Mouse (Mus musculus) forebrain, postnatal 0 days (tissue): Measurements from ENCODE around the gene Maneal. TPM values are rescaled to one million over a fixed set of nuclear protein-coding genes. Genes with fewer than 3 reads are reported as not detected.

Experiments
- ATAC-seq: fragments of 200-750 bp; cut with Nextera tagmentation; 2 replicates; pipeline ENCODE4 v1.8.0; 2017; ENCODE audit warnings: mild to moderate bottlenecking, moderate library complexity
- DNase-seq: peaks from one replicate; pipeline ENCODE4 v3.0.0-alpha.2; 2015
- H3K27ac ChIP-seq: fragments of 300-500 bp; sonication (generic); 2 replicates; pipeline ENCODE4 v1.5.1; 2014; ENCODE audit warnings: low read depth, mild to moderate bottlenecking, antibody characterized with exemption, low read length, moderate library complexity, mixed read lengths
- H3K27me3 ChIP-seq: fragments of 300-500 bp; sonication (generic); 2 replicates; pipeline ENCODE4 v1.6.1; 2014; ENCODE audit warnings: mild to moderate bottlenecking, low read length, mixed read lengths; ENCODE audit not compliant: insufficient read depth
- H3K36me3 ChIP-seq: fragments of 300-500 bp; sonication (generic); 2 replicates; pipeline ENCODE4 v1.6.1; 2014; ENCODE audit warnings: mild to moderate bottlenecking, moderate library complexity; ENCODE audit not compliant: insufficient read depth
- H3K4me1 ChIP-seq: fragments of 300-500 bp; sonication (generic); 2 replicates; pipeline ENCODE4 v1.6.1; 2014; ENCODE audit warnings: antibody characterized with exemption; ENCODE audit not compliant: insufficient read depth
- H3K4me2 ChIP-seq: fragments of 300-500 bp; sonication (generic); 2 replicates; pipeline ENCODE4 v1.6.1; 2014; ENCODE audit warnings: low read depth, mild to moderate bottlenecking, moderate library complexity
- H3K4me3 ChIP-seq: fragments of 300-500 bp; sonication (generic); 2 replicates; pipeline ENCODE4 v1.5.1; 2014; ENCODE audit warnings: low read depth, low read length, mixed read lengths
- H3K9ac ChIP-seq: fragments of 300-500 bp; sonication (generic); 2 replicates; pipeline ENCODE4 v1.6.1; 2014; ENCODE audit warnings: mild to moderate bottlenecking
- H3K9me3 ChIP-seq: fragments of 300-500 bp; sonication (generic); 2 replicates; pipeline ENCODE4 v1.6.1; 2016; ENCODE audit warnings: low read length
- CTCF ChIP-seq: sonication (generic); IDR thresholded peaks from 2 replicates; pipeline ENCODE4 v1.5.1; 2016; ENCODE audit warnings: antibody characterized with exemption, control low read depth, low read depth
- whole genome bisulfite sequencing: fragments of 180-500 bp; shearing (Covaris S2); extraction: QIAGEN DNeasy Blood & Tissue Kit; methylation state at CpG from one replicate; pipeline ENCODE4 v1.1.7; 2014; 5-methylcytosine and 5-hydroxymethylcytosine counted together
- polyA plus RNA-seq: library from polyadenylated mRNA; unstranded; fragments of >200 nt; fragmentation: Nextera tagmentation; extraction: Ambion mirVana; gene quantifications from 2 replicates; pipeline ENCODE4 v1.2.1, GENCODE M21; 2015
- total RNA-seq: library from RNA; depleted of rRNA; stranded (reverse); fragments of >200 nt; gene quantifications from 2 replicates; pipeline ENCODE4 v1.2.3, GENCODE M21; 2014; rRNA removed

Gene Maneal
- total and polyA plus RNA-seq, 2 experiments from 2014 or later = 9.4 to 41.7 TPM

- H3K4me1 ChIP-seq = no peaks in the 10 kb centered on the region
- WGBS = 79% methylated on average over 9 of the region's 9 CpGs
- no peak overlapping the region for H3K27ac ChIP-seq
- no peak overlapping the region for H3K9ac ChIP-seq
- ATAC-seq (no peak), DNase-seq (no peak)
- H3K4me3 ChIP-seq = no peak overlapping the region
- no peaks in the 10 kb centered on the region for H3K9me3 ChIP-seq
- no peak for TF ChIP-seq CTCF
- no peaks in the 10 kb centered on the region for H3K27me3 ChIP-seq
- H3K36me3 ChIP-seq = peaks cover 32% of the 10 kb centered on the region
- H3K4me2 ChIP-seq = no peak overlapping the region
These were observed 52.7 kb downstream of the Maneal start for GRCm38 (mm10) chr4:124809136-124809883.

- Histone ChIP-seq H3K27ac (no peak overlapping the region), H3K9ac (no peak overlapping the region), H3K4me3 (no peak overlapping the region), H3K9me3 (no peaks in the 10 kb centered on the region), H3K4me1 (peaks cover 3% of the 10 kb centered on the region; the same call in 1 of the 2 replicates), H3K36me3 (peaks cover 31% of the 10 kb centered on the region), H3K27me3 (no peaks in the 10 kb centered on the region), H3K4me2 (no peak overlapping the region)
- ATAC-seq (no peak), DNase-seq (no peak)
- 85% methylated on average over 5 of the region's 5 CpGs for WGBS
- TF ChIP-seq CTCF = no peak
These were observed 53.5 kb downstream of the Maneal start for GRCm38 (mm10) chr4:124808511-124808910.

Other genes with a start within 250 kb of the Maneal start
- gene Pou3f1, start 205.4 kb downstream of the Maneal start, total RNA-seq = 19.7 and 30.5 TPM in 2 replicates
- 20.2 and 31.1 TPM in 2 replicates for gene Pou3f1, start 205.4 kb downstream of the Maneal start, polyA plus RNA-seq
- gene Utp11, start 168.6 kb downstream of the Maneal start, total RNA-seq = 14.2 and 16.2 TPM in 2 replicates
- 30.9 and 33.0 TPM in 2 replicates for gene Utp11, start 168.6 kb downstream of the Maneal start, polyA plus RNA-seq
- gene Fhl3, start 161.5 kb downstream of the Maneal start, total RNA-seq = 2.5 and 3.0 TPM in 2 replicates
- 1.4 and 2.0 TPM in 2 replicates for gene Fhl3, start 161.5 kb downstream of the Maneal start, polyA plus RNA-seq
- 46.3 and 54.4 TPM in 2 replicates for gene Sf3a3, start 147.4 kb downstream of the Maneal start, total RNA-seq
- gene Sf3a3, start 147.4 kb downstream of the Maneal start, polyA plus RNA-seq = 68.3 and 84.1 TPM in 2 replicates
- 17.9 and 21.7 TPM in 2 replicates for gene Inpp5b, start 120.3 kb downstream of the Maneal start, total RNA-seq
- gene Inpp5b, start 120.3 kb downstream of the Maneal start, polyA plus RNA-seq = 8.0 and 11.2 TPM in 2 replicates
- gene Mtf1, start 60.1 kb downstream of the Maneal start, total RNA-seq = 12.1 and 15.6 TPM in 2 replicates
- 24.4 and 30.7 TPM in 2 replicates for gene Mtf1, start 60.1 kb downstream of the Maneal start, polyA plus RNA-seq
- gene Yrdc, start 11.5 kb downstream of the Maneal start, total RNA-seq = 81.7 and 82.2 TPM in 2 replicates
- 67.3 and 70.5 TPM in 2 replicates for gene Yrdc, start 11.5 kb downstream of the Maneal start, polyA plus RNA-seq
- 144 and 167 TPM in 2 replicates for gene 1110065P20Rik, start 11.0 kb downstream of the Maneal start, total RNA-seq
- gene 1110065P20Rik, start 11.0 kb downstream of the Maneal start, polyA plus RNA-seq = 141 and 162 TPM in 2 replicates
- gene Epha10, start 18.7 kb upstream of the Maneal start, total RNA-seq = 9.6 and 10.2 TPM in 2 replicates
- 2.0 and 4.0 TPM in 2 replicates for gene Epha10, start 18.7 kb upstream of the Maneal start, polyA plus RNA-seq
- 12.4 and 36.1 TPM in 2 replicates for gene 9930104L06Rik, start 74.9 kb upstream of the Maneal start, total RNA-seq
- 6.0 and 8.7 TPM in 2 replicates for gene 9930104L06Rik, start 74.9 kb upstream of the Maneal start, polyA plus RNA-seq
- 7.3 and 10.1 TPM in 2 replicates for gene Cdca8, start 77.1 kb upstream of the Maneal start, total RNA-seq
- 16.8 and 21.2 TPM in 2 replicates for gene Cdca8, start 77.1 kb upstream of the Maneal start, polyA plus RNA-seq
- 0.77 and 2.4 TPM in 2 replicates for gene Rspo1, start 124.3 kb upstream of the Maneal start, total RNA-seq
- 0.87 and 1.9 TPM in 2 replicates for gene Rspo1, start 124.3 kb upstream of the Maneal start, polyA plus RNA-seq
- gene Gnl2, start 154.4 kb upstream of the Maneal start, total RNA-seq = 63.7 and 68.5 TPM in 2 replicates
- 82.3 and 84.0 TPM in 2 replicates for gene Gnl2, start 154.4 kb upstream of the Maneal start, polyA plus RNA-seq
- 1.9 and 2.4 TPM in 2 replicates for gene Dnali1, start 203.5 kb upstream of the Maneal start, total RNA-seq
- 1.3 and 1.9 TPM in 2 replicates for gene Dnali1, start 203.5 kb upstream of the Maneal start, polyA plus RNA-seq
- gene Snip1, start 204.5 kb upstream of the Maneal start, total RNA-seq = 30.7 and 46.6 TPM in 2 replicates
- 18.0 and 18.8 TPM in 2 replicates for gene Snip1, start 204.5 kb upstream of the Maneal start, polyA plus RNA-seq
- 112 and 129 TPM in 2 replicates for gene Meaf6, start 223.0 kb upstream of the Maneal start, total RNA-seq
- gene Meaf6, start 223.0 kb upstream of the Maneal start, polyA plus RNA-seq = 134 and 153 TPM in 2 replicates